Mouse (Mus musculus): Measurements from ENCODE around the gene Kmt2c. TPM values are rescaled to one million over a fixed set of nuclear protein-coding genes. Genes with fewer than 3 reads are reported as not detected.

Gene Kmt2c
- total and polyA plus RNA-seq, 3 experiments = 23.8 to 34.0 (median 26.2) TPM

- no peaks in the 10 kb centered on the region for H3K4me1 ChIP-seq (ENCODE audit: control insufficient read depth in 1 of 2, insufficient read depth in 2 of 2, low read length in 2 of 2)
- no peak overlapping the region for H3K9ac ChIP-seq (ENCODE audit: control insufficient read depth, low read depth, low read length, poor library complexity, severe bottlenecking)
- H3K79me2 ChIP-seq (ENCODE audit: control insufficient read depth, insufficient read depth, low read length, poor library complexity) = no peaks in the 10 kb centered on the region
- H3K4me3 ChIP-seq (ENCODE audit: control insufficient read depth in 1 of 2, insufficient read depth in 1 of 2, low read depth in 2 of 2, low read length in 2 of 2) = no peak overlapping the region
- H3K36me3 ChIP-seq (ENCODE audit: control insufficient read depth in 1 of 2, insufficient read depth in 2 of 2, low read length in 2 of 2) = no peaks in the 10 kb centered on the region
- TF ChIP-seq E2F4 (IDR thresholded peaks at IDR 0.05; ENCODE audit: borderline replicate concordance, low read depth, low read length) (no peak), MAZ (IDR thresholded peaks at IDR 0.05; ENCODE audit: low read depth, low read length) (no peak), RCOR1 (IDR thresholded peaks at IDR 0.05; ENCODE audit: low read depth, low read length) (no peak), MEF2A (IDR thresholded peaks at IDR 0.05; ENCODE audit: extremely low read depth, insufficient replicate concordance, low read depth, low read length, poor library complexity, severe bottlenecking) (no peak)
- no peak for DNase-seq (ENCODE audit: low read depth, low spot score)
- no peak overlapping the region for H3K27ac ChIP-seq (ENCODE audit: control insufficient read depth, low read depth, low read length)
- H3K27me3 ChIP-seq (ENCODE audit: control insufficient read depth in 1 of 2, insufficient read depth in 2 of 2, low read length in 2 of 2) = no peaks in the 10 kb centered on the region
- no peaks in the 10 kb centered on the region for H3K9me3 ChIP-seq (replicated peaks; ENCODE audit: insufficient read depth, low read length)
These were observed 21.2 kb upstream of the Kmt2c start for GRCm38 (mm10) chr5:25519820-25520219.

GRCm38 (mm10) chr5:25517550-25517949 is 19.0 kb upstream of the Kmt2c start:
- H3K36me3 ChIP-seq (ENCODE audit: control insufficient read depth in 1 of 2, insufficient read depth in 2 of 2, low read length in 2 of 2) = no peaks in the 10 kb centered on the region
- no peaks in the 10 kb centered on the region for H3K9me3 ChIP-seq (replicated peaks; ENCODE audit: insufficient read depth, low read length)
- no peak for TF ChIP-seq MXI1 (IDR thresholded peaks at IDR 0.05; ENCODE audit: low read depth, low read length)
- TF ChIP-seq CHD2 (IDR thresholded peaks at IDR 0.05; ENCODE audit: low read length) = no peak
- TF ChIP-seq EP300 (IDR thresholded peaks at IDR 0.05; ENCODE audit: low read depth in 1 of 2, low read length in 2 of 2) = no peak
- TF ChIP-seq TBP (IDR thresholded peaks at IDR 0.05; ENCODE audit: low read depth, low read length) = no peak
- no peak for TF ChIP-seq RCOR1 (IDR thresholded peaks at IDR 0.05; ENCODE audit: low read depth, low read length)
- TF ChIP-seq MAX (IDR thresholded peaks at IDR 0.05; ENCODE audit: low read length) = no peak
- TF ChIP-seq NELFE (IDR thresholded peaks at IDR 0.05; ENCODE audit: low read depth, low read length) = no peak
- no peak for TF ChIP-seq ETS1 (IDR thresholded peaks at IDR 0.05; ENCODE audit: low read depth, low read length)
- TF ChIP-seq POLR2AphosphoS5 (IDR thresholded peaks at IDR 0.05; ENCODE audit: borderline replicate concordance, low read depth, low read length) = no peak
- no peak for TF ChIP-seq POLR2A (IDR thresholded peaks at IDR 0.05; ENCODE audit: control insufficient read depth in 1 of 2, insufficient read depth in 1 of 2, low read depth in 1 of 2, low read length in 2 of 2, poor library complexity in 1 of 2)
- TF ChIP-seq RAD21 (IDR thresholded peaks at IDR 0.05; ENCODE audit: low read depth, low read length) = no peak
- TF ChIP-seq HCFC1 (IDR thresholded peaks at IDR 0.05; ENCODE audit: low read depth, low read length) = no peak
- TF ChIP-seq SMC3 (IDR thresholded peaks at IDR 0.05; ENCODE audit: low read depth, low read length) = no peak
- no peak for TF ChIP-seq ZKSCAN1 (IDR thresholded peaks at IDR 0.05; ENCODE audit: low read depth, low read length)
- no peak for TF ChIP-seq POLR2AphosphoS2 (IDR thresholded peaks at IDR 0.05; ENCODE audit: low read length)
- TF ChIP-seq ELF1 (IDR thresholded peaks at IDR 0.05; ENCODE audit: low read depth, low read length) = no peak
- no peak for TF ChIP-seq NRF1 (IDR thresholded peaks at IDR 0.05; ENCODE audit: insufficient read depth, low read depth, low read length, poor library complexity, severe bottlenecking)
- no peak for TF ChIP-seq BHLHE40 (IDR thresholded peaks at IDR 0.05; ENCODE audit: borderline replicate concordance, low read depth, low read length)
- TF ChIP-seq ZNF384 (IDR thresholded peaks at IDR 0.05; ENCODE audit: low read depth, low read length) = no peak
- no peak for TF ChIP-seq JUND (IDR thresholded peaks at IDR 0.05; ENCODE audit: low read depth, low read length)
- no peak overlapping the region for H3K9ac ChIP-seq (ENCODE audit: control insufficient read depth, low read depth, low read length, poor library complexity, severe bottlenecking)
- H3K4me3 ChIP-seq (ENCODE audit: control insufficient read depth in 1 of 2, insufficient read depth in 1 of 2, low read depth in 2 of 2, low read length in 2 of 2) = no peak overlapping the region
- no peaks in the 10 kb centered on the region for H3K4me1 ChIP-seq (ENCODE audit: control insufficient read depth in 1 of 2, insufficient read depth in 2 of 2, low read length in 2 of 2)
- no peak for DNase-seq (ENCODE audit: low read depth, low spot score)
- H3K27me3 ChIP-seq (ENCODE audit: control insufficient read depth in 1 of 2, insufficient read depth in 2 of 2, low read length in 2 of 2) = no peaks in the 10 kb centered on the region
- H3K79me2 ChIP-seq (ENCODE audit: control insufficient read depth, insufficient read depth, low read length, poor library complexity) = no peaks in the 10 kb centered on the region
- H3K27ac ChIP-seq (ENCODE audit: control insufficient read depth, low read depth, low read length) = no peak overlapping the region
